Mouse (Mus musculus) left cerebral cortex, postnatal 14 days (tissue): Measurements from ENCODE around the gene Ap1s2. TPM values are rescaled to one million over a fixed set of nuclear protein-coding genes. Genes with fewer than 3 reads are reported as not detected.

ENCODE experiments used
- DNase-seq, 2 experiments: peaks; one replicate each; pipeline ENCODE4 v3.0.0; 2021 to 2022; ENCODE audit warnings: low spot score in 2 of 2, mixed read lengths in 1 of 2
- intact Hi-C: fragments of 180-260 bp; cut with DNase I; formaldehyde crosslinking; loops from one replicate; pipeline ENCODE4 v1.15.1; 2025
- long read RNA-seq, 2 experiments: library from polyadenylated mRNA; stranded (forward); transcript quantifications; one replicate each; pipeline ENCODE4 v2.0.0; 2021
- total RNA-seq, 2 experiments: library from RNA; stranded (reverse); gene quantifications; 2 replicates each; pipeline ENCODE4 v1.2.3; 2021

The Ap1s2 gene
- total RNA-seq = 10 to 100 TPM; 25.2 to 37.2 TPM
- long read RNA-seq, experiment 1, transcript Ap1s2-201 (5 exons, 1,785 nt) = major isoform, 6 of 37 reads
- long read RNA-seq, experiment 1, partial matches to known transcripts = 1 of 37 reads
- long read RNA-seq, experiment 1, other reads (novel, unspliced or antisense) = 29 of 37 reads
- long read RNA-seq, experiment 2, transcript Ap1s2-201 (5 exons, 1,785 nt) = major isoform, 10 of 34 reads
- long read RNA-seq, experiment 2, partial matches to known transcripts = 3 of 34 reads
- long read RNA-seq, experiment 2, other reads (novel, unspliced or antisense) = 20 of 34 reads

- intact Hi-C loops = loop anchor here (5.0 kb wide), 1 partner anchor 49 kb away; the partner anchor contains the start of gene Zrsr2
- peak; percentile 93 to 96 for DNase-seq
These were observed at the start of gene Ap1s2 for GRCm38 (mm10) chrX:163908337-163909250. Gene Ap1s2, plus strand, starts transcription at chrX:163909017.

- no peak for DNase-seq
- intact Hi-C loops = no loop called here
These were observed 41.0 kb upstream of the Ap1s2 start for GRCm38 (mm10) chrX:163867711-163868379.

- intact Hi-C loops = no loop called here
- DNase-seq = no peak
These were observed 40.0 kb upstream of the Ap1s2 start for GRCm38 (mm10) chrX:163868659-163869278.

- peak in 1 of 2 experiments; percentile 7 for DNase-seq
- intact Hi-C loops = no loop called here
These were observed 32.9 kb upstream of the Ap1s2 start for GRCm38 (mm10) chrX:163875932-163876331.

- intact Hi-C loops = no loop called here
- no peak for DNase-seq
These were observed 32.2 kb upstream of the Ap1s2 start for GRCm38 (mm10) chrX:163876636-163877035.

GRCm38 (mm10) chrX:163879039-163879438 is 29.8 kb upstream of the Ap1s2 start:
- no peak for DNase-seq

GRCm38 (mm10) chrX:163879461-163879860 is 29.4 kb upstream of the Ap1s2 start:
- intact Hi-C loops = no loop called here
- peak in 1 of 2 experiments; percentile 4 for DNase-seq

More at GRCm38 (mm10) chrX:163879039-163879438, 29.8 kb upstream of the Ap1s2 start:
- intact Hi-C loops = no loop called here

GRCm38 (mm10) chrX:163885539-163885981 is 23.3 kb upstream of the Ap1s2 start:
- no peak for DNase-seq
- intact Hi-C loops = no loop called here

- no peak for DNase-seq
- intact Hi-C loops = no loop called here
These were observed 11.5 kb upstream of the Ap1s2 start for GRCm38 (mm10) chrX:163897354-163897753.

- no peak for DNase-seq
- intact Hi-C loops = no loop called here
These were observed 9.3 kb upstream of the Ap1s2 start for GRCm38 (mm10) chrX:163899431-163900020.

GRCm38 (mm10) chrX:163906861-163907260 is 2.0 kb upstream of the Ap1s2 start:
- intact Hi-C loops = loop anchor here (5.0 kb wide), 1 partner anchor 50 kb away; the partner anchor contains the start of gene Zrsr2
- no peak for DNase-seq

GRCm38 (mm10) chrX:163908003-163908336 is 847 bp upstream of the Ap1s2 start:
- intact Hi-C loops = loop anchor here (5.0 kb wide), 1 partner anchor 49 kb away; the partner anchor contains the start of gene Zrsr2
- no peak for DNase-seq

GRCm38 (mm10) chrX:163909381-163909780 is 564 bp downstream of the Ap1s2 start:
- intact Hi-C loops = loop anchor here (5.0 kb wide), 1 partner anchor 48 kb away; the partner anchor contains the start of gene Zrsr2
- DNase-seq = peak in 1 of 2 experiments; percentile 10

- intact Hi-C loops = loop anchor here (10.0 kb wide), 1 partner anchor 968 kb away; no protein-coding TSS in a partner anchor
- peak in 1 of 2 experiments; percentile 12 for DNase-seq
These were observed 4.0 kb downstream of the Ap1s2 start for GRCm38 (mm10) chrX:163912791-163913190.

GRCm38 (mm10) chrX:163929550-163929949 is 20.7 kb downstream of the Ap1s2 start:
- intact Hi-C loops = no loop called here
- DNase-seq = no peak

GRCm38 (mm10) chrX:163934731-163935130 is 25.9 kb downstream of the Ap1s2 start:
- intact Hi-C loops = no loop called here
- no peak for DNase-seq

- intact Hi-C loops = no loop called here
- DNase-seq = peak; percentile 43 to 44
These were observed 29.8 kb downstream of the Ap1s2 start for GRCm38 (mm10) chrX:163938587-163938986.

- intact Hi-C loops = loop anchor here (5.0 kb wide), 1 partner anchor 123 kb away; no protein-coding TSS in a partner anchor
- no peak for DNase-seq
These were observed 35.6 kb downstream of the Ap1s2 start for GRCm38 (mm10) chrX:163944381-163944780.

GRCm38 (mm10) chrX:163951618-163952017 is 42.8 kb downstream of the Ap1s2 start:
- no peak for DNase-seq
- intact Hi-C loops = no loop called here
